Mouse (Mus musculus): ENCODE results near the gene Ccnt2. TPM values are rescaled to one million over a fixed set of nuclear protein-coding genes. Genes with fewer than 3 reads are reported as not detected.
A peak's percentile ranks its signal among the peaks of the same experiment; 100 is the strongest.
"Not testable (repeated sequence)": the region's sequence is repeated elsewhere in the genome, so short reads cannot be mapped to it uniquely, and the experiment has no call there.

The Ccnt2 gene
- total RNA-seq (2021), result 10 to 100 TPM; 37.7 to 40.0 TPM

- peak; percentile 99 for DNase-seq
These were observed at the start of gene Ccnt2 for GRCm38 (mm10) chr1:127773803-127774500. Gene Ccnt2 (plus strand): TSS chr1:127774164.

- DNase-seq, result peak; percentile 13
These were observed 44.9 kb upstream of the Ccnt2 start, which contains the start of gene Acmsd for GRCm38 (mm10) chr1:127729096-127729495. Gene Acmsd (plus strand): TSS chr1:127729413.

GRCm38 (mm10) chr1:127731086-127731485 lies 42.9 kb upstream of the Ccnt2 start:
- DNase-seq, result no peak

GRCm38 (mm10) chr1:127732435-127732834 lies 41.5 kb upstream of the Ccnt2 start:
- no peak for DNase-seq

GRCm38 (mm10) chr1:127732841-127733240 lies 41.1 kb upstream of the Ccnt2 start:
- no peak for DNase-seq

GRCm38 (mm10) chr1:127735356-127735755 lies 38.6 kb upstream of the Ccnt2 start:
- no peak for DNase-seq

GRCm38 (mm10) chr1:127750401-127751102 lies 23.4 kb upstream of the Ccnt2 start:
- no peak for DNase-seq

GRCm38 (mm10) chr1:127755806-127756205 lies 18.2 kb upstream of the Ccnt2 start:
- DNase-seq, result no peak

- no peak for DNase-seq
These were observed 17.4 kb upstream of the Ccnt2 start for GRCm38 (mm10) chr1:127756331-127757163.

- not testable (repeated sequence) for DNase-seq
These were observed 16.8 kb upstream of the Ccnt2 start for GRCm38 (mm10) chr1:127757164-127757545.

- no peak for DNase-seq
These were observed 8.5 kb upstream of the Ccnt2 start for GRCm38 (mm10) chr1:127765468-127765867.

- no peak for DNase-seq
These were observed 7.2 kb upstream of the Ccnt2 start for GRCm38 (mm10) chr1:127766741-127767140.

- peak; percentile 20 for DNase-seq
These were observed 664 bp upstream of the Ccnt2 start for GRCm38 (mm10) chr1:127773198-127773802.

- DNase-seq, result peak; percentile 63
These were observed 527 bp downstream of the Ccnt2 start for GRCm38 (mm10) chr1:127774501-127774880.

GRCm38 (mm10) chr1:127775206-127775720 lies 1.3 kb downstream of the Ccnt2 start:
- DNase-seq, result no peak

- DNase-seq, result no peak
These were observed 2.3 kb downstream of the Ccnt2 start for GRCm38 (mm10) chr1:127776246-127776645.

- DNase-seq, result no peak
These were observed 4.6 kb downstream of the Ccnt2 start for GRCm38 (mm10) chr1:127778611-127779010.

GRCm38 (mm10) chr1:127780142-127780541 lies 6.2 kb downstream of the Ccnt2 start:
- DNase-seq, result no peak

- DNase-seq, result no peak
These were observed 6.9 kb downstream of the Ccnt2 start for GRCm38 (mm10) chr1:127780849-127781248.

GRCm38 (mm10) chr1:127783862-127784261 lies 9.9 kb downstream of the Ccnt2 start:
- no peak for DNase-seq

- DNase-seq, result no peak
These were observed 11.9 kb downstream of the Ccnt2 start for GRCm38 (mm10) chr1:127785882-127786281.

- no peak for DNase-seq
These were observed 15.0 kb downstream of the Ccnt2 start for GRCm38 (mm10) chr1:127788943-127789342.
